Mouse (Mus musculus): ENCODE data around the gene Dido1.

GRCm38 (mm10) chr2:180611882-180612281 is 97.9 kb downstream of the Dido1 start:
- TF ChIP-seq CTCF (conservative IDR thresholded peaks at IDR 0.05; ENCODE audit: low read length), result no peak
- TF ChIP-seq POU5F1 (IDR thresholded peaks at IDR 0.05; ENCODE audit: borderline replicate concordance, low read length), result no peak
